Mouse (Mus musculus): ENCODE results near the gene Adamts1.

The Adamts1 gene

DNA sequence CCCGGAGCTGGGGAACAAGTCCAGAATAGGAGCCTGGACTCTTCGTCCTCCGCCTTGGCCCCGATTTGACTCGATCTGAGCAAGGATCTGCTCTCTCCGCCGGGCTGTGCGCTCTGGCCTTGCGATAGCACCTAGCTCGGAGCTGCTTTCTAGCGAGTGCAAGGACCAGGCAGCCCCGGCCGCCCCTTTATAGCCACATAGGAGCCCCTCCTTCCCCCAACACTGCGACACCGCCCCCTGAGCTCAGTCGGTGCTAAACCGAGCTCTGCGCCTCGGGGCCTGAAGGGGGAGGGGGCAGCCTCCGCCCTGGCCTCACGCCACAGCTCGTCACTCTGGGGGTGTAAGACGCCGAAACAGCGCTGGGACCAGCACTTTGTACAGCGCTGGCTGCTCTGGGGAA is at the start of gene Adamts1:
Gene Adamts1 (minus strand): TSS at position 160 of the 400 bp plus-strand sequence.
- DNase-seq: peak; percentile 96

- DNase-seq: no peak
Observed at GRCm38 (mm10) chr16:85827066-85827465, 24.2 kb upstream of the Adamts1 start.

DNA sequence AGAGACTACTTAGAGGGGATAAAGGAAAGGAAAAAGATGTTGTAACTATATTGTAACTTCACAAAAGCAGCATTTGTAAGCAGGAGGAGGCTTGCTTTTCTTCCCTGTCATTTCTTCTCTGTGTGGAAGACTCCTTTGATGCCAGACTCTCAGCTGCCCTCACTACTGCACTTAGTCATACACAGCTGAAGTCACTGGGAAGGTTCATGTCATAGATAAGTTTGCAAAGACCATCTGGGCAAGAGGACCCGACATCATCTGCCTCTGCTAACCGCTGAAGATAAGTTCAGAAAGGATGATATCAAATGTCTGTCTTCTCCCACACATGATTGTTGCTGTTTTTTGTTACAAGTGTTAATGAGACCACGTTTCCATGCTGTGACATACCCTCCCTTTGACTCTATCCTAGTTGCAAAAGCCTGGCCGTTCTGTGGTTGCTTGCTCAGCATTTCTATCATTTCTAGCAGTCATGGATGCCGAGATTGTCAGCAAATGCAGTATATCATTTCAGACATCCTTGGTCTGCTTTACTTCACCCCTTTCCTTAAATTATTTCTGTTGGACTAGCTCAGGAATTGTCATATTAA is 19.5 kb upstream of the Adamts1 start:
- DNase-seq: no peak

GRCm38 (mm10) chr16:85819808-85820458 is 17.0 kb upstream of the Adamts1 start:
- DNase-seq: no peak

GRCm38 (mm10) chr16:85814116-85814515 is 11.2 kb upstream of the Adamts1 start:
- no peak for DNase-seq

DNA sequence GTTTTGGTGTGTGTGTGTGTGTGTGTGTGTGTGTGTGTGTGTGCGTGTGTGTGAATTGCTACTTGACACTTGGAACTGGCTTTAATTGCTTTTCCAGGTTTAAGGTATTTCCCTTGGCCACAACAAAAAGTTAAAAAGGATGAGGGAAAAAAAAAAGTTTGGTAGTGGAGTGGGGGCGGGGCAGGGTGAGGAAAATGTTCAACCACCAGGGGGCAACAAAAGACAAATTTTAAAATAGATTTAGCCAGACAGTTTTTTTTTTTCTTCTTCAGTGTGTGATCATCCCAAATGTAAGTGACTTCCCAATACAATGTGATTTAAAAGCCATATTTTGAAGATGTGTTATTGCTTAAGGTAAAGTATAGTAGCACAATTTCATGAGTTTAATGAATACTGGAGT is 4.7 kb upstream of the Adamts1 start:
- DNase-seq: peak; percentile 79

GRCm38 (mm10) chr16:85807072-85807471 is 4.2 kb upstream of the Adamts1 start:
- DNase-seq: peak; percentile 85

- DNase-seq: no peak
Observed at GRCm38 (mm10) chr16:85805581-85805980, 2.7 kb upstream of the Adamts1 start.

GRCm38 (mm10) chr16:85803613-85804551 is 969 bp upstream of the Adamts1 start:
- DNase-seq: peak; percentile 91

DNA sequence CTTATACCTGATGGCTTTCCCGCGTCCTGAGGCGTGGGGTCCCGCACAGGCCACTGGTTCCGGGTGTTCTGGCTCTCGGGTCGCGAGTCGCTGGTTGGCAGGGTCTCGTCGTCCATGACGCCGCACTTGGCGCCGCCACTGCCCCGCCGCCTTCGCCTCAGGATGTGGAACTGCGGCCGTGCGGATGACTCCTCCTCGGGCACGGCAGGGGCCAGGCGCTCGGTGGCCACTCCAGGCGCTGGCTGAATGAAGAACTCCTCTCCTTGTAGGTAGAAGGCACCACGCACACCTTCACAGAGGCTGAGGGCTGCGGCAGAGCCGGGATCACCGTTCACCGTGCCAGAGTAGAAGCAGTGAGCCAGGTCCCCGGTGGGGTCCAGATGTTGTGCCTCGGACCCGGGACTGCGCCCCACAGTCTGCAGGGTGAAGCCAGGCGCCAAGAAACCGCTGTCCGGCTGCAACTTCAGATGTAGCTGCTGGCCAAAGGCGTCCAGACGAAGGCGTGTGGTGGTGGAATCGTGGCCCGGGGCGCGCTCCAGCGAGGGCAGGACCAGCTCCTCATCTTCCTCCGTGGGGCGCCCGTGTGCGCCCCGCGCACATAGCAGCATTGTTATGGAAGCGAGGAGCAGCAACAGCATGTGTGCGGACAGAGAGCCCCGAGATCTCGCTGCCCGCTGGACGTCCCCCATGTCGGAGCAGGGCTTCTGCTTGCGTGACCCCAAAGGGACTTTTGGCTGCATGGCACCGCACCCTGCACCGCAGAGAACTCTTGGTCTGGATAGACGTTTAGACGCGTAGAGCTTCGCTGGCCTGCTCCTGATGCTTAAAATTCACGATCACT is 722 bp downstream of the Adamts1 start:
- DNase-seq: peak; percentile 72

- DNase-seq: peak; percentile 89
Observed at GRCm38 (mm10) chr16:85801252-85801651, 1.7 kb downstream of the Adamts1 start.

DNA sequence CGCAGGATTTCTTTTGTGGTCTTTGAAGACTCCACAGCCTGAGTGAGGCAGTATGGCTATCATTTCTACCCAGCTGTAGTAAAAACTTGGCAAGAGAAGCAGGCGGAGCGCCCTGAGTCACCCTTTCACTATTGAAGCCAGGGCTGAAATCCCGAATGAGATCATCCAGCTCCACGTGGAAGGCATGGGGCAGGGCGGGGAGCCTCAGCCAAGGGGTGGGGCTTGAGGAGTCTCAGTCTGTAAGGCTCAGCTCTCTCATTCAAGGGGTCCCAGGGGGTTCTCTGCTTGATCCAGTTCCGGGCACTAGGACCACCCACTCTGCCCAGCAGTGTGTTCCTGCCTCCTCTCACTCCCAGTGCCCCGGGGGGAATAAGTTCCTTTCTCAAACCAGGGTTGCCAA is 2.2 kb downstream of the Adamts1 start:
- peak; percentile 91 for DNase-seq

DNA sequence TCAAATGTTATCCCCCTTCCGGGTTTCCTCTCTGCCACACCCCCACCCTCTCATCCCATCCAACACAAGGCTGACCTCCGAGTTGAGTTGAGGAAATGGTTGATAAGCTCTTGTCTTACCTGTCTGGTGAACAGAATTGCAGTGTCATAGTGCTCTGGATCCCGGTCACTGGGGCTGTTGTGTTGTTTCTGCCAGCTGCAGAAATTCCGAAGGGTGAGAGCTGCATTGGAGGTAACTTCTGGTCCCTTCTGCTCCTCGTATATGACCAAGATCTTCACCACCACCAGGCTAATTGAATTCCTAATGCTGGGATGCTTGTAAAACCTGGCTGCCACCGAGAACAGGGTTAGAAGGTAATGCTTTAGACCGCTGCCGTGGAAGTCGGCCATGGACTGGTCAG is 2.9 kb downstream of the Adamts1 start:
- DNase-seq: no peak

GRCm38 (mm10) chr16:85798334-85798733 is 4.6 kb downstream of the Adamts1 start:
- no peak for DNase-seq

DNA sequence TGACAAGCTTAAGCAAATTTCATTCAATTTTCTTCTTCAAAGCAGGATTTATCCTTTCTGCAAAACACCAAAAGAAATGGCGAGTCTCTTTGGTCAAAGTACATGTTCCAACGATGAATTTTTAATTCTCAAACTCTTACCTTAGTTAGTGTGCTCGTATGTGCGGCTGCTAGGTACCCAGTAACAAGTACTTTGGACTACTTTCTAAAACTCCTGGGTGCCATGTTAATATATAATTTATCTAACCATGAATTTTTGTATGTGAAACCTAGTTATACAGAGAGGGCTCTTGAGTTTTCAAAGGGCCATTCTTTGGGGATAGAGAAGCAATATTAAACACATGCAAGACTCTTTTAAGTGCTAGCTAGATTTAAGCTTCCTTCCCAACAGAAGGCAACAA is 5.8 kb downstream of the Adamts1 start:
- no peak for DNase-seq

GRCm38 (mm10) chr16:85795731-85796130 is 7.2 kb downstream of the Adamts1 start:
- no peak for DNase-seq

DNA sequence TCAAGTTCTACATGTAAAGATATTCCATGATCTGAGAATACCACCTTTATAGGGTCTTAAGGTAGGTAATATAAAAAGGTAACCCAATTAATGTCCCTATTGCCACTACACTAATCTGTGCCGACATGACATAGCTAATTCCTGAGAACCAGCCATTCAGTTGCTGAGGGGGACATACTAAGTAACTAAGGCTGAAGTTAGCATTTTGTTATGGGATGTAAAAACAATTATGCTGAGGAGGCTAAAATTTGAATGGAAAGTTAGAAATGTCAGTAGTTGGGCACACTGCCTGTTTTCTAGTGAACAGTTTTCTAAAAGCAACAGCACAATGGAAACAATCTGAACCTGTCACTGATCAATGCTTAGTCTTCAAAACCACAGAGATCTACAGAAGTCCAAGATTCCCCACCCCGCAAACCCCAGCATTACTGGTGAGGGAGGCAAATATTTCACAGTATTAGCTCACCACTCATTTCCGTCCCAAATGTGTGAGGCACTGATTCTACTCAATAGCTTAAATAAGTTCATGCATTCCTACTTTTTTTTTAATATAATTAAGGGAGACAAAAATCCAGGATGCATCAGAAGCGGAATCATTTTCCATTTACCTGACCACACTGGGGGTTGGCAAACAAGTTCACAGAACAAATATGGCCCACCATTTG is 9.6 kb downstream of the Adamts1 start:
- DNase-seq: no peak

DNA sequence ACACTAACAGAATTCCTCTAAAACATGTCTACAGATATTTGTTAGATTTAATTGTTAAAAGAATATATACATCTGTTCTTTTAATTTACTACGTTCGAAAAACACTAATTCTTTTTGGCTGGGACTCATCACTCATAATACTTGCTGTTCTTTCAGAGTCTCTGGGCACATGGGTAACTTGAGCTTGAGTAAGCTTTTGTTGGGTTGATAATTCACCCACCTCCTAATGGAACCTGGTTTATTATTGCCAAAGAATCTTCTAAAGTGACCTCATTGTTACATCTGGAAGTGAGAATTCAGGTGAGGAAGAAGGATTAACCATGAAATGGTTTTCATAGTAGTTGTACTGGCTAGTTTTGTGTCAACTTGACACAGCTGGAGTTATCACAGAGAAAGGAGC is 21.8 kb downstream of the Adamts1 start:
- no peak for DNase-seq

DNA sequence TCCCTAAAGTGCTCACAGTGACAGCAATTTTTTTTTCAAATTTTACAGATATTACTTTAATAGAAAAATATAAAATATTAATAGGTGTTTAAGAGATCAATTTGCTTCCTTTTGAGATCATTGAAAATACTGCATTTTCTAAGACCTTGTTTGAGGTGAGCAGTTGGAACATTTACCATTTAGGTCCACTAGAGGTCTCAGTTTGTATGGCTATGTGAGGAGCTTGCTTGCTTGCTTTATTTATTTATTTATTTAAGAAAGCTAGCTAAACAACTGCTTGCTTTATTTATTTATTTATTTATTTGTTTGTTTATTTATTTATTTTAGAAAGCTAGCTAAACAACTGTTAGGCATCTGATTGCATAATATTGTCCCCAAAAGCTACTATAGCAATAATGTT is 23.1 kb downstream of the Adamts1 start:
- no peak for DNase-seq

GRCm38 (mm10) chr16:85772272-85772671 is 30.6 kb downstream of the Adamts1 start:
- no peak for DNase-seq

- no peak for DNase-seq
Observed at GRCm38 (mm10) chr16:85767341-85767740, 35.6 kb downstream of the Adamts1 start.

- no peak for DNase-seq
Observed at GRCm38 (mm10) chr16:85765697-85766096, 37.2 kb downstream of the Adamts1 start.

Measured in kidney, postnatal 10 days (tissue).